Mouse (Mus musculus) CD4-positive, CD25-positive, alpha-beta regulatory T cell, adult 4 months (primary cell): ENCODE results near the gene Olfr202. TPM values are rescaled to one million over a fixed set of nuclear protein-coding genes. Genes with fewer than 3 reads are reported as not detected.
"Not testable (repeated sequence)": the region's sequence is repeated elsewhere in the genome, so short reads cannot be mapped to it uniquely, and the experiment has no call there.

Experiments used
- ATAC-seq: one replicate; pipeline ENCODE4 v1.8.0; 2017
- polyA plus RNA-seq, 2 experiments: library from polyadenylated mRNA; unstranded; fragments of 100-300 nt; shearing (Covaris generic); gene quantifications; one replicate each; pipeline ENCODE4 v1.2.1; 2017

The Olfr202 gene
- not detected for polyA plus RNA-seq

DNA sequence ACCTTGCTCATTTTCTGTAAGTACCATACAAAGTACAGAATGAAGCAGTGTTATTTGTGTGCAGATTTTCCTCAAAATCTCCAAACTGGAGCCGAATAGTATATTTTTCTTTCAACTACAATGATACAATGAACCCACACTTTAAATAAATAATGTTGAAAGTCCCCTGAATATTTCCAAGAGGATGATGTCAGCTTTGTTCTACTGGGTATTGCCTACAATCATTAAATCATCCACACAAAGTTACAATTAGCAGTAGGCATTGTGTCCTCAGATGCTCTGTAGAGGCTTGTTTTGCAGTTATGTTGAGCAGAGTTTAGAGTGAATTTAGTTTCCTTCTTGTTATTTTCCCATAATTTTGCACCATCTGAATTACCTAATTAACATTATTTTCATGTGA, at the start of gene Olfr202:
TSS of gene Olfr202 (minus strand) at position 101 of the 400 bp plus-strand sequence.
- ATAC-seq = no peak

DNA sequence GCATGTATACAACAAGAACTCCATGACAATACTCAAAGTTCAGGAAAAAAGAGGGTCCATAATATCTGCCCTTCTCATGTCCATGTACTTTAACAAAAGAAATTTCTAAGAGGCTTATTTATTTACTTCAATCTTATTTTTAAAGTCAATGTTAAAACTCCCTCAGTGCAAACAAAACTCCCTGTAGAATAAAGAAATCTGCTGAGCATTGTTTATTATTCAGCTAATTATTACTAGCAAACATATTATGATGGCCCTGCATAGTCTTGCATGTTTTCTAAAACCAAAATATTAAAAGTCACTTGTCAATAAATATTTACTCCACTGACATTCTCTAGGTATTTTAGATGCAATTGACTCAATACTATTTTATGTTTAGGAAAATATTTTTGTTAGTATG, 44.4 kb upstream of the Olfr202 start, which contains the start of gene Olfr205:
TSS of gene Olfr205 (minus strand) at position 101 of the 400 bp plus-strand sequence.
- no peak for ATAC-seq

DNA sequence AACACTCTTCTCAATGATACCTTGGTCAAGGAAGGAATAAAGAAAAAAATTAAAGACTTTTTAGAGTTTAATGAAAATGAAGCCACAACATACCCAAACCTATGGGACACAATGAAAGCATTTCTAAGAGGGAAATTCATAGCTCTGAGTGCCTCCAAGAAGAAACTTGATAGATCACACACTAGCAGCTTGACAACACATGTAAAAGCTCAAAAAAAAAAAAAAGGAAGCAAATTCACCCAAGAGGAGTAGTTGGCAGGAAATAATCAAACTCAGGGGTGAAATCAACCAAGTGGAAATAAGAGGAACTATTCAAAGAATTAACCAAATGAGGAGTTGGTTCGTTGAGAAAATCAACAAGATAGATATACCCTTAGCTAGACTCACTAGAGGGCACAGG, 36.7 kb upstream of the Olfr202 start:
- ATAC-seq = not testable (repeated sequence)

DNA sequence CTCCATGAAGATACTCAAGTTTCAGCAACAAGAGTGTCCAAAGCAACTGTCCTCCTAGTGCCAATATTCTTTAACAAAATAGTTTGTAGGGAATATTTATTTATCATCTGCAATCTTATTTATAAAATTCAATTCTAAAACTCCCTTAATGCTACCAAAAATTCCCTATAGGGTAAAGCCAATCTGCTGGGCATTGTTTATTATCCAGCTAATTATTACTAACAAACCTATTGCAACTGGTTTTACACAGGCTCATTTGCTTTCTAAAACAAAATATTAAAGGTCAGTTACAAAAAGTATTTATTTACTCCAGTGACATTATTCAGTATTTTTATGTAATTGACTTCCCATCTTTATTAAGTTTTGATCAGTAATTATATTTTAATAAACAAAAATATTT, 31.6 kb upstream of the Olfr202 start, which contains the start of gene Olfr204:
TSS of gene Olfr204 (minus strand) at position 101 of the 400 bp plus-strand sequence.
- ATAC-seq = no peak

DNA sequence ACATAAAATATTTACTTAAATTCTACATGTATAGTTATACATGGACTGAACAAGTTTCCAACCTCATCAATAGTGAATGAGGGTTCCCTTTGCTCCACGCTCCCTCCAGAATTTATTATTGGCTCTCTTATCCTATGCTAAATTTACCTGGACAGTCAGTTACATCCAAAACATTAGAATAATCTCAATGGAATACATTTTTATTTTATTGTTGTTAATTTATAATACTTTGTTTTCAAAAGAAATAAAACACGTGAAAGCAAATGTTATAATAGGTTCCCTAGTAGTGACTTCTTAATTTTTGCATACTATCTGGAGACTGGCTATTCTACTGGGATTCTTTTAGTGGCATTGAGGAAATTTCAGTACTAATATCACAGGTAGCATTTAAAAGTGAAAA, 12.0 kb upstream of the Olfr202 start, which contains the start of gene Olfr203:
TSS of gene Olfr203 (plus strand) at position 301 of the 400 bp plus-strand sequence.
- ATAC-seq = no peak

DNA sequence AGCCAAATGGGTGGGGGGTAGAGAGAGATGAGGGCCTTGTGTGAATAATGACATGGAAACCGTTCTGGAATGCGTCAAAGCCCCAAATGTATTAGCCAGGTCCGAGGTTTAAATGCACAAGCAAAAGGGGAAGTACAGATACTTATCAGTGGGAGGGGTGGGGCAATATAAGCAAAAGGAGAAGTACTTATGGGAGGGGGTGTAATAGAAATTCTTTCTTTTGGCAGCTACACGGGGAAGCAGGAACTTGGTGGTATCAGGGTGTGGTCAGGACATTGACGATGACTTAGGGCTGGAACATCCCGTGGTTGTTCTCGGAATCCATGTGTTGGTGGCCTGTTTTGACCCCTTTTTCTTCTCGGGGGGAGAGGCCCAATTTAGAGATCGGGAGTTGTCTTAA, 983 bp upstream of the Olfr202 start:
- not testable (repeated sequence) for ATAC-seq

DNA sequence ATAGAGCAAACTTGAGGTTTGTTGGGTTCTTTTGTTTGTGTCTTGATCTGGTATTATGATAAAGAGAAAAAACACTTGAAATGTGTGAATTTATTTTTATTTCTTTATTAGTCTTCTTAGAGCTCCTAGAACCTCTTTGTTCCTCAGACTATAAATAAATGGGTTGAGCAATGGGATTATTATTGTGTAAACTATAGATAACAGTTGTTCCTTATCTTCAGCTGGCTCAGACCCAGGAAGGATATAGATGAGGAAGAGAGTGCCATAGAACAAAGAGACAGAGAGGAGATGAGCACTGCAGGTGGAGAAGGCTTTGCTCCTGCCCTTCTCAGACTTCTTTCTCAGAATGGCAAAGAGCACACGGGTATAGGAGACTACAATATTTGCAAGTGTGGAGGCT, 3.1 kb downstream of the Olfr202 start:
- no peak for ATAC-seq

DNA sequence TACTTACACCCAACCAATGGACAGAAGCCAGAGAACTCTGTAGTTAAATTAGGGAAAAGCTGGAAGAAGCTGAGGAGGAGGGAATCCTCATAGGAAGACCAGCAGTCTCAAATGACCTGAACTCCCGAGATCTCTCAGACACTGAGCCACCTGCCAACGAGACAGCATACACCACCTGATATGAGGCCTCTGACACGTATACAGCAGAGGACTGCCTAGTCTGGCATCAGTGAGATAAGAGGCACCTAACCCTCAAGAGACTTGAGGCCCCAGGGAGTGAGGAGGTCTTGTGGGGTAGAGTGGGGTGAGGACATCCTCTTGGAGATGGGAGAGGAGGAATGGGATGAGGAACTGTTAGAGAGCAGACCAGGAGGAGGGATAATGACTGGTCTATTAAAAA, 6.1 kb downstream of the Olfr202 start:
- no peak for ATAC-seq

DNA sequence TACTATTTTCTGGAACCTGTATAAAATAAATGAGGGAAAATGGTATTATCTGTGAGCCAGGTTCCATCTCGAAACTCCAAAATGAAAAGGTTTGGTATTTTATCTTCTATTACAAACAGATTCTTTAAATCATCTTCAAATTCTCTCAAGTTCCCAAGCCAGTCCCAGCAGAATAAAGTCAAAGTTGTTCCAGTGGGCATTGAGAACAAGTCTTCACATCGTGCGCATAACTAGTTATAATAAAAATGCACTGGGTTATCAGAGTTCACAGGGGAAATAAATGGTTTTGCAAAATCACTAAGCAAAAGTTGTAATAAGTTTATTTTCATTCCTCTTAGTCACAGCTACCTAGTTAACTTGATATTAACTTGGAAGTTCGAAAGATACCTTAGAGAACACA, 14.1 kb downstream of the Olfr202 start, which contains the start of gene Olfr201:
TSS of gene Olfr201 (minus strand) at position 101 of the 400 bp plus-strand sequence.
- ATAC-seq = not testable (repeated sequence)

DNA sequence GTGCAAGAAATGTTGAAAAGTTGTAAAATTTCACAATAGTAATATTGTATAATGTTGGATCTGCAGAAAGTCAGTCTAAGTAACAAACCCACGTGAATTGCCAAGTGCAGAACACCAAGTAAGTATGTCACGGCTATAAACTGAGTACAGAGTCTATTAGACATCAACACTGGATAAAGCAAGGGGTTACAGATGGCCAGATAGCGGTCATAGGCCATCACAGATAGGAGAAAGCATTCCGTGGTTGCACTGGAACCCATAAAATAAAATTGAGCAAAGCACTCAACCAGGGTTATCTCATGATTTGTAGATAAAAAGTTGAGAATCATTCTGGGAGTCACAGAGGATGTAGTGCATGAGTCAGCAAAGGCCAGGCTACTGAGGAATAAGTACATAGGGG, 17.5 kb downstream of the Olfr202 start:
- ATAC-seq = not testable (repeated sequence)

DNA sequence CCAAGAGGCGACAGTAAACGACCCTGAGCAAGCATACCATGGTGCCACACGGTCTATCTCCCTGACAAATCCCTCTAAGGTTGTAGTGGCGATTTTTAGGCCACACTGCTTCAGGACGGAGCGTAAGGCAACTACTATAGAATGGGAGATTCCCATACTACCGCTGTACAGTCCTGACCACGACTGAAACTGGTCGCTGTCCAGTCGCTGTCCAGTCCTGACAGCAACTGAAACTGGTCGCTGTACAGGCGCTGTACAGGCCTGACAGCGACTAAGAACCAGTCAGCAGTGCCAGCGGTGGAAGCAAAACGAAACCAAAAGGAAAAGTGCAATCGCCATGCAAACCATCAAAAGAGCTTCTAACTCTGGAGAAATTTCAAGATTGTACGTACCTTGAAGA, 36.9 kb downstream of the Olfr202 start:
- no peak for ATAC-seq

Other genes with a start within 250 kb of the Olfr202 start
- not detected for gene Olfr187, start 247.0 kb downstream of the Olfr202 start, polyA plus RNA-seq
- gene Olfr190, start 208.8 kb downstream of the Olfr202 start, polyA plus RNA-seq = under 1 TPM in 1 of 2 experiments, not detected in 1; 0.04 TPM
- gene Olfr191, start 197.0 kb downstream of the Olfr202 start, polyA plus RNA-seq = not detected
- not detected for gene Olfr193, start 174.9 kb downstream of the Olfr202 start, polyA plus RNA-seq
- not detected for gene Olfr194, start 165.7 kb downstream of the Olfr202 start, polyA plus RNA-seq
- not detected for gene Olfr195, start 139.7 kb downstream of the Olfr202 start, polyA plus RNA-seq
- gene Olfr196, start 116.3 kb downstream of the Olfr202 start, polyA plus RNA-seq = not detected
- not detected for gene Olfr198, start 83.3 kb downstream of the Olfr202 start, polyA plus RNA-seq
- not detected for gene Olfr199, start 67.0 kb downstream of the Olfr202 start, polyA plus RNA-seq
- gene Olfr201, start 14.2 kb downstream of the Olfr202 start, polyA plus RNA-seq = not detected
- not detected for gene Olfr203, start 12.1 kb upstream of the Olfr202 start, polyA plus RNA-seq
- gene Olfr204, start 31.5 kb upstream of the Olfr202 start, polyA plus RNA-seq = not detected
- gene Olfr205, start 44.3 kb upstream of the Olfr202 start, polyA plus RNA-seq = not detected
- not detected for gene Olfr206, start 62.5 kb upstream of the Olfr202 start, polyA plus RNA-seq
- gene Olfr209, start 77.2 kb upstream of the Olfr202 start, polyA plus RNA-seq = not detected
- gene Gabrr3, start 120.5 kb upstream of the Olfr202 start, polyA plus RNA-seq = not detected
- gene Riox2, start 185.0 kb upstream of the Olfr202 start, polyA plus RNA-seq = 100 to 1,000 TPM in 1 of 2 experiments, 10 to 100 TPM in 1; 85.6 to 101 TPM